Mouse (Mus musculus) MEL (cell line): ENCODE measurements around the gene Rapgef2.

Experiments used
- CTCF ChIP-seq, 3 experiments: IDR thresholded peaks in 2 of 3; conservative IDR thresholded peaks in 1 of 3; 2 replicates each; pipeline ENCODE4 v1.5.1; 2011 to 2012; ENCODE audit warnings: low read length in 3 of 3, low read depth in 2 of 3, mild to moderate bottlenecking in 2 of 3, improper control_type of control experiment in 1 of 3, inconsistent platforms in 1 of 3, mixed read lengths in 1 of 3, moderate library complexity in 1 of 3; ENCODE audit not compliant: control insufficient read depth in 1 of 3, insufficient read depth in 1 of 3, poor library complexity in 1 of 3, severe bottlenecking in 1 of 3
- EP300 ChIP-seq, 2 experiments: IDR thresholded peaks; 2 replicates each; pipeline ENCODE4 v1.6.1; 2011; ENCODE audit warnings: improper control_type of control experiment in 2 of 2, low read length in 2 of 2, low read depth in 1 of 2, mild to moderate bottlenecking in 1 of 2
- GABPA ChIP-seq: IDR thresholded peaks from 2 replicates; pipeline ENCODE4 v1.6.1; 2012; ENCODE audit warnings: low read depth, mild to moderate bottlenecking, inconsistent platforms, low read length, improper control_type of control experiment, moderate library complexity
- HCFC1 ChIP-seq: IDR thresholded peaks from 2 replicates; pipeline ENCODE4 v1.6.1; 2012; ENCODE audit warnings: low read depth, mild to moderate bottlenecking, inconsistent platforms, low read length, improper control_type of control experiment, moderate library complexity
- KAT2A ChIP-seq: conservative IDR thresholded peaks from 2 replicates; pipeline ENCODE4 v1.6.1; 2012; ENCODE audit warnings: low read depth, low read length, improper control_type of control experiment, inconsistent platforms
- MYC ChIP-seq: IDR thresholded peaks from 2 replicates; pipeline ENCODE4 v1.6.1; 2011; ENCODE audit warnings: low read depth, mild to moderate bottlenecking, low read length, improper control_type of control experiment, moderate library complexity
- NRF1 ChIP-seq: IDR thresholded peaks from 2 replicates; pipeline ENCODE4 v1.6.1; 2014; ENCODE audit warnings: low read depth, mild to moderate bottlenecking, inconsistent platforms, low read length, improper control_type of control experiment, moderate library complexity; ENCODE audit not compliant: poor library complexity, insufficient read depth, severe bottlenecking
- POLR2A ChIP-seq, 2 experiments: IDR thresholded peaks; 2 replicates each; pipeline ENCODE4 v1.6.1; 2011 to 2012; ENCODE audit warnings: low read length in 2 of 2, mild to moderate bottlenecking in 2 of 2, control low read depth in 1 of 2, improper control_type of control experiment in 1 of 2, low read depth in 1 of 2, moderate library complexity in 1 of 2; ENCODE audit not compliant: control insufficient read depth in 1 of 2, insufficient read depth in 1 of 2, poor library complexity in 1 of 2
- USF1 ChIP-seq: IDR thresholded peaks from 2 replicates; pipeline ENCODE4 v1.6.1; 2014; ENCODE audit warnings: low read depth, mild to moderate bottlenecking, inconsistent platforms, low read length, improper control_type of control experiment, moderate library complexity
- ZC3H11A ChIP-seq: IDR thresholded peaks from 2 replicates; pipeline ENCODE4 v1.6.1; 2012; ENCODE audit warnings: low read depth, mild to moderate bottlenecking, inconsistent platforms, low read length, improper control_type of control experiment
- ZMIZ1 ChIP-seq: IDR thresholded peaks from 2 replicates; pipeline ENCODE4 v1.6.1; 2012; ENCODE audit warnings: low read depth, mild to moderate bottlenecking, inconsistent platforms, low read length, improper control_type of control experiment, moderate library complexity

GRCm38 (mm10) chr3:79158254-79158653 is 128.1 kb downstream of the Rapgef2 start:
- TF ChIP-seq POLR2A (IDR thresholded peaks at IDR 0.05; ENCODE audit: control insufficient read depth in 1 of 2, insufficient read depth in 1 of 2, low read depth in 1 of 2, low read length in 2 of 2, poor library complexity in 1 of 2) (no peak), CTCF (IDR thresholded peaks at IDR 0.05 in 2 of 3, conservative IDR thresholded peaks at IDR 0.05 in 1 of 3; ENCODE audit: control insufficient read depth in 1 of 3, insufficient read depth in 1 of 3, low read depth in 2 of 3, low read length in 3 of 3, poor library complexity in 1 of 3, severe bottlenecking in 1 of 3) (no peak), GABPA (no peak), HCFC1 (no peak), USF1 (no peak), NRF1 (no peak), ZMIZ1 (no peak), KAT2A (no peak), ZC3H11A (no peak), MYC (no peak), EP300 (IDR thresholded peaks at IDR 0.05; ENCODE audit: low read depth in 1 of 2, low read length in 2 of 2) (no peak)
